Mouse (Mus musculus) forebrain, embryonic 13.5 days (tissue): ENCODE measurements around the gene Gm20388. TPM values are rescaled to one million over a fixed set of nuclear protein-coding genes. Genes with fewer than 3 reads are reported as not detected.

Experiments
- ATAC-seq: fragments of 200-750 bp; cut with Nextera tagmentation; 2 replicates; pipeline ENCODE4 v1.8.0; 2017
- H3K27ac ChIP-seq: fragments of 300-500 bp; sonication (generic); 2 replicates; pipeline ENCODE4 v1.5.1; 2015; ENCODE audit warnings: inconsistent platforms, mild to moderate bottlenecking, moderate library complexity
- H3K27me3 ChIP-seq: fragments of 300-500 bp; sonication (generic); 2 replicates; pipeline ENCODE4 v1.6.1; 2015; ENCODE audit warnings: mild to moderate bottlenecking, inconsistent platforms
- H3K36me3 ChIP-seq: fragments of 300-500 bp; sonication (generic); 2 replicates; pipeline ENCODE4 v1.6.1; 2015; ENCODE audit warnings: mild to moderate bottlenecking, inconsistent platforms; ENCODE audit not compliant: poor library complexity, severe bottlenecking
- H3K4me1 ChIP-seq: fragments of 300-500 bp; sonication (generic); 2 replicates; pipeline ENCODE4 v1.6.1; 2015; ENCODE audit warnings: inconsistent platforms
- H3K4me2 ChIP-seq: fragments of 300-500 bp; sonication (generic); 2 replicates; pipeline ENCODE4 v1.6.1; 2015; ENCODE audit warnings: inconsistent platforms, mild to moderate bottlenecking, moderate library complexity
- H3K4me3 ChIP-seq: fragments of 300-500 bp; sonication (generic); 2 replicates; pipeline ENCODE4 v1.5.1; 2015; ENCODE audit warnings: mild to moderate bottlenecking, inconsistent platforms
- H3K9ac ChIP-seq: fragments of 300-500 bp; sonication (generic); 2 replicates; pipeline ENCODE4 v1.6.1; 2015; ENCODE audit warnings: mild to moderate bottlenecking, inconsistent platforms
- H3K9me3 ChIP-seq: fragments of 300-500 bp; sonication (generic); replicated peaks from 2 replicates; pipeline ENCODE4 v1.6.1; 2016; ENCODE audit warnings: inconsistent platforms
- WGBS: fragments of 180-500 bp; shearing (Covaris S2); methylation state at CpG from one replicate; pipeline ENCODE4 v1.1.7; 2015; 5-methylcytosine and 5-hydroxymethylcytosine counted together
- polyA plus RNA-seq: library from polyadenylated mRNA; unstranded; fragments of >200 nt; fragmentation: Nextera tagmentation; extraction: Ambion mirVana; gene quantifications from 2 replicates; pipeline ENCODE4 v1.2.1, GENCODE M21; 2015

Gm20388 gene
- polyA plus RNA-seq, 1 experiment from 2014 or later, result 5.6 TPM

- Histone ChIP-seq H3K9me3 (no peaks in the 10 kb centered on the region), H3K4me2 (no peak overlapping the region), H3K36me3 (peaks cover 80% of the 10 kb centered on the region), H3K27me3 (no peaks in the 10 kb centered on the region), H3K4me1 (no peaks in the 10 kb centered on the region), H3K9ac (no peak overlapping the region), H3K27ac (no peak overlapping the region), H3K4me3 (no peak overlapping the region)
- 0 out of 2 replicates have a peak, but pooled peaks have one; percentile 27 for ATAC-seq
- 88% methylated on average over 8 of the region's 8 CpGs for WGBS
Observed at GRCm38 (mm10) chr8:120083261-120083660, 172.6 kb downstream of the Gm20388 start.

GRCm38 (mm10) chr8:120084783-120085182, 174.1 kb downstream of the Gm20388 start:
- Histone ChIP-seq H3K4me2 (no peak overlapping the region), H3K36me3 (peaks cover 87% of the 10 kb centered on the region), H3K4me3 (no peak overlapping the region), H3K27ac (no peak overlapping the region), H3K9me3 (no peaks in the 10 kb centered on the region), H3K4me1 (no peaks in the 10 kb centered on the region), H3K27me3 (no peaks in the 10 kb centered on the region), H3K9ac (no peak overlapping the region)
- no peak for ATAC-seq
- 89% methylated on average over 8 of the region's 8 CpGs for WGBS

GRCm38 (mm10) chr8:120089511-120089910, 178.9 kb downstream of the Gm20388 start:
- H3K4me1 ChIP-seq, result no peaks in the 10 kb centered on the region
- H3K27ac ChIP-seq, result no peak overlapping the region
- no peak overlapping the region for H3K9ac ChIP-seq
- H3K36me3 ChIP-seq, result peaks cover 83% of the 10 kb centered on the region
- 81% methylated on average over 7 of the region's 7 CpGs for WGBS
- H3K27me3 ChIP-seq, result no peaks in the 10 kb centered on the region
- no peak overlapping the region for H3K4me2 ChIP-seq
- no peaks in the 10 kb centered on the region for H3K9me3 ChIP-seq
- ATAC-seq, result no peak
- H3K4me3 ChIP-seq, result no peak overlapping the region

GRCm38 (mm10) chr8:120091032-120091431, 180.4 kb downstream of the Gm20388 start:
- Histone ChIP-seq H3K4me2 (no peak overlapping the region), H3K4me3 (no peak overlapping the region), H3K9me3 (no peaks in the 10 kb centered on the region), H3K27ac (no peak overlapping the region), H3K36me3 (peaks cover 68% of the 10 kb centered on the region), H3K9ac (no peak overlapping the region), H3K27me3 (no peaks in the 10 kb centered on the region), H3K4me1 (no peaks in the 10 kb centered on the region)
- WGBS, result 97% methylated on average over 3 of the region's 3 CpGs
- ATAC-seq, result no peak

- Histone ChIP-seq H3K36me3 (peaks cover 47% of the 10 kb centered on the region), H3K4me2 (no peak overlapping the region), H3K27me3 (no peaks in the 10 kb centered on the region), H3K4me1 (0 out of 2 replicates have a peak, but pooled peaks cover 4% of the 10 kb centered on the region), H3K9me3 (no peaks in the 10 kb centered on the region), H3K4me3 (no peak overlapping the region), H3K27ac (no peak overlapping the region), H3K9ac (no peak overlapping the region)
- 95% methylated on average over 3 of the region's 3 CpGs for WGBS
- no peak for ATAC-seq
Observed at GRCm38 (mm10) chr8:120093103-120093502, 182.5 kb downstream of the Gm20388 start.

GRCm38 (mm10) chr8:120094801-120095200, 184.2 kb downstream of the Gm20388 start:
- H3K9ac ChIP-seq, result no peak overlapping the region
- no peak for ATAC-seq

GRCm38 (mm10) chr8:120096486-120096885, 185.8 kb downstream of the Gm20388 start:
- Histone ChIP-seq H3K36me3 (peaks cover 22% of the 10 kb centered on the region), H3K27ac (no peak overlapping the region), H3K9me3 (no peaks in the 10 kb centered on the region), H3K9ac (no peak overlapping the region), H3K4me1 (peaks cover 23% of the 10 kb centered on the region), H3K4me3 (no peak overlapping the region), H3K4me2 (no peak overlapping the region), H3K27me3 (no peaks in the 10 kb centered on the region)
- ATAC-seq, result no peak
- 77% methylated on average over 2 of the region's 2 CpGs for WGBS

More at GRCm38 (mm10) chr8:120094801-120095200, 184.2 kb downstream of the Gm20388 start:
- no peaks in the 10 kb centered on the region for H3K9me3 ChIP-seq
- peaks cover 14% of the 10 kb centered on the region for H3K4me1 ChIP-seq
- no peak overlapping the region for H3K27ac ChIP-seq
- no peak overlapping the region for H3K4me2 ChIP-seq
- H3K4me3 ChIP-seq, result no peak overlapping the region
- peaks cover 38% of the 10 kb centered on the region for H3K36me3 ChIP-seq
- 88% methylated on average over 10 of the region's 10 CpGs for WGBS
- H3K27me3 ChIP-seq, result no peaks in the 10 kb centered on the region

- no peak for ATAC-seq
- no peaks in the 10 kb centered on the region for H3K36me3 ChIP-seq
Observed at GRCm38 (mm10) chr8:120100388-120101067, 189.9 kb downstream of the Gm20388 start.

GRCm38 (mm10) chr8:120101068-120101972, 190.7 kb downstream of the Gm20388 start, which contains the start of gene Zdhhc7:
Gene Zdhhc7, minus strand, starts transcription at chr8:120101482.
- peaks cover 38% of the 10 kb centered on the region for H3K4me1 ChIP-seq
- no peaks in the 10 kb centered on the region for H3K9me3 ChIP-seq
- H3K27me3 ChIP-seq, result no peaks in the 10 kb centered on the region
- peak within 1 kb of the TSS; percentile 97 for H3K4me3 ChIP-seq
- H3K4me2 ChIP-seq, result peak within 1 kb of the TSS; percentile 97
- under 1% methylated on average over 71 of the region's 88 CpGs for WGBS
- no peaks in the 10 kb centered on the region for H3K36me3 ChIP-seq
- H3K9ac ChIP-seq, result peak within 1 kb of the TSS; percentile 95
- ATAC-seq, result peak; percentile 91
- peak within 1 kb of the TSS; percentile 85 for H3K27ac ChIP-seq

More at GRCm38 (mm10) chr8:120100388-120101067, 189.9 kb downstream of the Gm20388 start:
- Histone ChIP-seq H3K4me2 (peak overlapping the region; percentile 97), H3K9me3 (no peaks in the 10 kb centered on the region), H3K9ac (peak overlapping the region; percentile 95), H3K27me3 (no peaks in the 10 kb centered on the region), H3K27ac (peak overlapping the region; percentile 85; the same call in 1 of the 2 replicates), H3K4me1 (peaks cover 38% of the 10 kb centered on the region), H3K4me3 (peak overlapping the region; percentile 97)
- WGBS, result 11% methylated on average over 16 of the region's 25 CpGs

- no peak overlapping the region for H3K9ac ChIP-seq
- H3K4me1 ChIP-seq, result peaks cover 29% of the 10 kb centered on the region
- no peak overlapping the region for H3K4me3 ChIP-seq
- no peak overlapping the region for H3K27ac ChIP-seq
- WGBS, result 93% methylated on average over 9 of the region's 9 CpGs
- H3K9me3 ChIP-seq, result no peaks in the 10 kb centered on the region
- H3K36me3 ChIP-seq, result no peaks in the 10 kb centered on the region
- no peak for ATAC-seq
- H3K27me3 ChIP-seq, result no peaks in the 10 kb centered on the region
- H3K4me2 ChIP-seq, result no peak overlapping the region
Observed at GRCm38 (mm10) chr8:120103916-120104315, 193.3 kb downstream of the Gm20388 start.

- Histone ChIP-seq H3K27me3 (no peaks in the 10 kb centered on the region), H3K9me3 (no peaks in the 10 kb centered on the region), H3K4me2 (no peak overlapping the region), H3K4me1 (peaks cover 24% of the 10 kb centered on the region), H3K4me3 (no peak overlapping the region), H3K9ac (no peak overlapping the region), H3K36me3 (no peaks in the 10 kb centered on the region), H3K27ac (no peak overlapping the region)
- 76% methylated on average over 9 of the region's 9 CpGs for WGBS
- ATAC-seq, result no peak
Observed at GRCm38 (mm10) chr8:120104721-120105272, 194.2 kb downstream of the Gm20388 start.

- H3K9me3 ChIP-seq, result no peaks in the 10 kb centered on the region
- peaks cover 6% of the 10 kb centered on the region for H3K4me1 ChIP-seq
- H3K9ac ChIP-seq, result no peak overlapping the region
- no peak for ATAC-seq
- H3K27me3 ChIP-seq, result 0 out of 2 replicates have a peak, but pooled peaks cover under 1% of the 10 kb centered on the region
- H3K27ac ChIP-seq, result no peak overlapping the region
- H3K4me3 ChIP-seq, result no peak overlapping the region
- no peaks in the 10 kb centered on the region for H3K36me3 ChIP-seq
- no peak overlapping the region for H3K4me2 ChIP-seq
- WGBS, result 73% methylated on average over 3 of the region's 3 CpGs
Observed at GRCm38 (mm10) chr8:120109149-120109548, 198.5 kb downstream of the Gm20388 start.
